Mouse (Mus musculus) ES-E14 (cell line): ENCODE measurements around the gene C2cd2. TPM values are rescaled to one million over a fixed set of nuclear protein-coding genes. Genes with fewer than 3 reads are reported as not detected.

ENCODE experiments used
- DNase-seq: peaks from one replicate; pipeline ENCODE4 v3.0.0-alpha.2; 2013; ENCODE audit warnings: low read depth, low spot score
- H3K27ac ChIP-seq: 2 replicates; pipeline ENCODE4 v1.5.1; 2012; ENCODE audit warnings: low read depth, mild to moderate bottlenecking, low read length, moderate library complexity, mixed read lengths; ENCODE audit not compliant: poor library complexity, insufficient read depth, severe bottlenecking
- H3K36me3 ChIP-seq: 2 replicates; pipeline ENCODE4 v1.6.1; 2012; ENCODE audit warnings: mild to moderate bottlenecking, low read length, moderate library complexity, mixed read lengths; ENCODE audit not compliant: control insufficient read depth, poor library complexity, insufficient read depth, severe bottlenecking
- H3K4me1 ChIP-seq, 2 experiments: fragments of 150-350 bp in 1 of 2; sonication (generic) in 1 of 2; 2 replicates each; pipeline ENCODE4 v1.6.1; 2012; ENCODE audit warnings: low read length in 2 of 2, mild to moderate bottlenecking in 1 of 2, mixed read lengths in 1 of 2; ENCODE audit not compliant: control insufficient read depth in 2 of 2, insufficient read depth in 2 of 2, poor library complexity in 1 of 2
- H3K4me3 ChIP-seq, 2 experiments: fragments of 150-350 bp in 1 of 2; sonication (generic) in 1 of 2; 2 replicates each; pipeline ENCODE4 v1.5.1; 2012; ENCODE audit warnings: low read length in 2 of 2, low read depth in 1 of 2, mild to moderate bottlenecking in 1 of 2, mixed read lengths in 1 of 2; ENCODE audit not compliant: insufficient read depth in 1 of 2, poor library complexity in 1 of 2, severe bottlenecking in 1 of 2
- H3K9ac ChIP-seq: 2 replicates; pipeline ENCODE4 v1.6.1; 2012; ENCODE audit warnings: low read depth, mild to moderate bottlenecking, low read length, mixed read lengths; ENCODE audit not compliant: poor library complexity, insufficient read depth, severe bottlenecking
- H3K9me3 ChIP-seq: fragments of 150-350 bp; sonication (generic); 2 replicates; pipeline ENCODE4 v1.6.1; 2012; ENCODE audit warnings: low read depth, mild to moderate bottlenecking, low read length; ENCODE audit not compliant: control insufficient read depth, insufficient read depth
- CHD2 ChIP-seq: IDR thresholded peaks from 2 replicates; pipeline ENCODE4 v1.6.1; 2014; ENCODE audit warnings: mild to moderate bottlenecking, low read depth, low read length, inconsistent platforms
- HCFC1 ChIP-seq: IDR thresholded peaks from 2 replicates; pipeline ENCODE4 v1.6.1; 2012; ENCODE audit warnings: low read length, inconsistent platforms, borderline replicate concordance; ENCODE audit not compliant: insufficient read depth
- MAFK ChIP-seq: IDR thresholded peaks from 2 replicates; pipeline ENCODE4 v1.6.1; 2014; ENCODE audit warnings: mild to moderate bottlenecking, low read depth, low read length, inconsistent platforms; ENCODE audit not compliant: insufficient read depth
- ZC3H11A ChIP-seq: IDR thresholded peaks from 2 replicates; pipeline ENCODE4 v1.6.1; 2012; ENCODE audit warnings: low read depth, mild to moderate bottlenecking, inconsistent platforms, low read length, borderline replicate concordance
- ZNF384 ChIP-seq: IDR thresholded peaks from 2 replicates; pipeline ENCODE4 v1.6.1; 2012; ENCODE audit warnings: low read depth, low read length, inconsistent platforms
- in situ Hi-C, 2 experiments: fragments of 600-800 bp; cut with MboI; formaldehyde crosslinking; loops; one replicate each; pipeline ENCODE4 v1.15.1; 2025; ENCODE audit warnings: low sequenced_read_pairs in 2 of 2, inconsistent platforms in 1 of 2; ENCODE audit not compliant: unreplicated experiment in 2 of 2
- total RNA-seq: library from RNA; depleted of rRNA; stranded (reverse); fragments of 300-350 nt; gene quantifications from 2 replicates; pipeline ENCODE4 v1.2.3, GENCODE M21; 2012

C2cd2 gene
- total RNA-seq, 1 experiment: 8.1 TPM

GRCm38 (mm10) chr16:97823311-97824007 is 138.9 kb downstream of the C2cd2 start:
- TF ChIP-seq HCFC1 (no peak), MAFK (no peak), CHD2 (no peak), ZNF384 (no peak), ZC3H11A (no peak)
- no peak for DNase-seq
- in situ Hi-C loops: no loop called here
- peaks cover 10% of the 10 kb centered on the region for H3K36me3 ChIP-seq
- no peaks in the 10 kb centered on the region for H3K4me1 ChIP-seq
- no peak overlapping the region for H3K27ac ChIP-seq
- no peaks in the 10 kb centered on the region for H3K9me3 ChIP-seq
- H3K4me3 ChIP-seq: no peak overlapping the region
- no peak overlapping the region for H3K9ac ChIP-seq

DNA sequence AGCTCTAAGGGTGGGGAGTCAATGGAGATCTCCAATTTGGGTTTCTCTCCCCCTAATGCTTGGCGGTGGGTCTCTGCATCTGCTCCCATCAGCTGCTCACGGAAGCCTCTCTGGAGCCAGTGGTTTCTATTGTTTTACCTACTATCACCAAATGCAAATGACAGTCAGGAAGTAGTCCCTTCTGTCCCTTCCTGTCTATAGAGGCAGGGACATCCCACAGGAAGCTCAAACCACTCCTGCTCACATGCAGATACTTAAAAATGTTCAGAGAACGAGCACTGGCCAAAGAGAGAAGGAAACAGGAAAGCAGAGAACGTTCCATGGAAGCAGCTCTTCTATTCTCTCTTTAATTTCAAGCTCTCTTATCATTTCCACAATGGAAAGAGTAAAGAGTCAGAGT is 142.9 kb downstream of the C2cd2 start:
- in situ Hi-C loops: no loop called here
- no peak for DNase-seq
- Histone ChIP-seq H3K9ac (no peak overlapping the region), H3K9me3 (no peaks in the 10 kb centered on the region), H3K4me1 (no peaks in the 10 kb centered on the region), H3K27ac (no peak overlapping the region), H3K4me3 (no peak overlapping the region), H3K36me3 (peaks cover 21% of the 10 kb centered on the region)
- TF ChIP-seq ZNF384 (no peak), ZC3H11A (no peak), MAFK (no peak), CHD2 (no peak), HCFC1 (no peak)

DNA sequence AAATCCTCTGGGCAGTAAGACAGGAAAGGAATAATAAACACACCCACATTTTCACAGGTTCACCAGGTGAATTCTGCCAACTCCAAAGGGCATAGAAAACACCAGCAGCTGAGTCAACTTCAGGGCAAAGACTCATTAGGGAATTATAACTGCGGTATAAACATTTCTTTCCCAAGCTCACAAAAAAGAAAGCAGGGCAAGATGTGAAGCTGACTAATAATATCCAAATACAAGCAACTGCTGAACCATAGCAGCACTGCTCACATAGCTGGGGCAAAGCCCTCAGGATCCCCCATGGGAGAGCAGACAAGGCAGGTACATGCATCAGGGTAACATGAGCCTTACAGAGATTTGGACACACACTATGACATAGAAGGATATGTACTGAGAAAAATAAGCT is 145.0 kb downstream of the C2cd2 start:
- Histone ChIP-seq H3K4me3 (no peak overlapping the region), H3K27ac (no peak overlapping the region), H3K9me3 (no peaks in the 10 kb centered on the region), H3K9ac (no peak overlapping the region), H3K4me1 (no peaks in the 10 kb centered on the region), H3K36me3 (peaks cover 23% of the 10 kb centered on the region)
- in situ Hi-C loops: no loop called here
- DNase-seq: no peak
- TF ChIP-seq ZNF384 (no peak), MAFK (no peak), CHD2 (no peak), ZC3H11A (no peak)

DNA sequence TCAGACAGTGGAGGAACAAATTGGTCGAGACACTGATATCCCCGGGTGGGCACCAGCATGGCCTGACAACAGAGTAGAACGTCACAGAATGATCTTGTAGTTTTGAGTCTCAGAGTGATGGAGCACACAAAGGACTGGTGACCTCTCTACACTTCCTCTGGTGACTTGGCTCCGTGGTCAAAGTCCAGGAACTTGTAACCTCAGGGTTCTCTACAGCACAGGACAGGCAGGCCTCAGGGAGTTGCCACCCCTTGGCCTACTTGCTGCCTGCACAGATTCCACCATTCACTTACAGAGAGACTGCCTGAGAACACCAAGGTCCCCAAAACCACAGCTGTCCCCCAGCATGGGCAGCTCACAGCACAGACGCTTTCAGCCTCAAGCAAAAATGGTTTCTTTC is 147.1 kb downstream of the C2cd2 start:
- Histone ChIP-seq H3K4me3 (no peak overlapping the region), H3K4me1 (no peaks in the 10 kb centered on the region), H3K9me3 (no peaks in the 10 kb centered on the region), H3K36me3 (peaks cover 31% of the 10 kb centered on the region), H3K9ac (no peak overlapping the region), H3K27ac (no peak overlapping the region)
- TF ChIP-seq MAFK (no peak), ZNF384 (no peak), CHD2 (no peak), HCFC1 (no peak), ZC3H11A (no peak)
- DNase-seq: no peak
- in situ Hi-C loops: no loop called here

DNA sequence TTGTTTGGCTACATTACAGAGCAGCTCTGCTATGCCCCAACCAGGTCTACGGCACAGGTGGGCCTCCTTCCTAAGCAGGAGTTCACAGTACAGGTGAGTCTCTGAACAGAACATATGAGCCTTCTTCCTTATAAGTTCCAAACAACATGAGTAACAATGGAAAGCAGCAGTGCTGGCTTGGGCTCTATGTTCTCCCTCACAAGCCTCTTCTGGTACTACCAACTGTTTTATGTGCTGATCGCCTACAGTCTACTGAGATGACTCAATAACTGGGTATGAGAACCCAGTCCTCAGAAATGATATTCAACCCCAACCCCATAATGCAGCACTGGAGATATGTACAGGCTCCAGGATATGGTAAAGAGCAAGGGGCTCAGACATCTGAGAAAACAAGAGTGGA is 148.3 kb downstream of the C2cd2 start:
- DNase-seq: no peak
- TF ChIP-seq CHD2 (no peak), ZNF384 (no peak), ZC3H11A (no peak), HCFC1 (no peak), MAFK (no peak)
- no peak overlapping the region for H3K27ac ChIP-seq
- peaks cover 39% of the 10 kb centered on the region for H3K36me3 ChIP-seq
- no peaks in the 10 kb centered on the region for H3K4me1 ChIP-seq
- no peak overlapping the region for H3K9ac ChIP-seq
- no peak overlapping the region for H3K4me3 ChIP-seq
- no peaks in the 10 kb centered on the region for H3K9me3 ChIP-seq
- in situ Hi-C loops: no loop called here
